Mouse (Mus musculus) brain, embryonic 14.5 days (tissue): ENCODE measurements at regions not wholly inside any gene's neighbourhood (a gene's known extent, or its start where the extent isn't known, plus 50 kb on each side); places are given as distances from the start of the nearest gene placed in this dataset.
"Not testable (repeated sequence)": the region's sequence is repeated elsewhere in the genome, so short reads cannot be mapped to it uniquely, and the experiment has no call there.

Experiments
- DNase-seq: peaks from one replicate; pipeline ENCODE4 v3.0.0-alpha.2; 2011; ENCODE audit warnings: low read depth
- CTCF ChIP-seq: fragments of 200-500 bp; IDR thresholded peaks from 2 replicates; pipeline ENCODE4 v1.5.1; 2012; ENCODE audit warnings: inconsistent platforms, mild to moderate bottlenecking, moderate library complexity, borderline replicate concordance; ENCODE audit not compliant: insufficient read depth, insufficient read length; ENCODE audit errors: extremely low read depth
- POLR2A ChIP-seq: fragments of 200-500 bp; IDR thresholded peaks from 2 replicates; pipeline ENCODE4 v1.6.1; 2012; ENCODE audit warnings: mild to moderate bottlenecking, inconsistent platforms, borderline replicate concordance; ENCODE audit not compliant: poor library complexity, insufficient read depth, insufficient read length, severe bottlenecking; ENCODE audit errors: extremely low read depth

DNA sequence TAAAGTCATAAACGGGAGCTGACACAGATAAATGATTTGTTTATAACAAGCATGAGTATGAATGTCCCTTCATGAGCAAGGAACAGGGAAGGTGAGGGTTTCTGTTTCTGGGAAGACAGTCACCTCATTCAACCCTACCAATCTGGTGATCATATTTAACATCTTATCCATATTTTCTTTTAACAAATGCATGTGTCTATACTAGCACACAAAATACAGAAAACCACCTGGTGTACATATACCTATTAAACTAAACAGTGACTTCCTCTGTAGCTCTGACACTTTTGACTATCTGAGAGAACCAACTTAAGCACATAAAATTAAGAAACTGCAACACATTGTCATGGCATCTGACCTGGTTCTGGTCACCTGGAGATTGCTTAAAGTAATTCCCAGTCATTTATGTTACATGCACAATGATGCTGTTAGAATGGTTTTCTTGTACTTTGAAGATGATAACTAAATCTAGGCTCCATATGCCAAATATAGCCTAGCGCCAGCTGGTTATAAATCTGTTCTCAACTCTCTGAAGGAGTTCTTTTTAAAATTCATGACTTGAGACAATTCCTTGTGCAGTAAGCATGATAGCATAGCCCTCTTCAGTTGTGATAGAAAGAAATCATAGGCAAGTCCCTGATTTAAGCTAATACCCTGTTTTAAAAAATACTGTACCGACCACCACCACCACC lies 1163.6 kb upstream of the Tyrp1 start:
- DNase-seq: peak; percentile 80
- TF ChIP-seq CTCF (no peak), POLR2A (no peak)

DNA sequence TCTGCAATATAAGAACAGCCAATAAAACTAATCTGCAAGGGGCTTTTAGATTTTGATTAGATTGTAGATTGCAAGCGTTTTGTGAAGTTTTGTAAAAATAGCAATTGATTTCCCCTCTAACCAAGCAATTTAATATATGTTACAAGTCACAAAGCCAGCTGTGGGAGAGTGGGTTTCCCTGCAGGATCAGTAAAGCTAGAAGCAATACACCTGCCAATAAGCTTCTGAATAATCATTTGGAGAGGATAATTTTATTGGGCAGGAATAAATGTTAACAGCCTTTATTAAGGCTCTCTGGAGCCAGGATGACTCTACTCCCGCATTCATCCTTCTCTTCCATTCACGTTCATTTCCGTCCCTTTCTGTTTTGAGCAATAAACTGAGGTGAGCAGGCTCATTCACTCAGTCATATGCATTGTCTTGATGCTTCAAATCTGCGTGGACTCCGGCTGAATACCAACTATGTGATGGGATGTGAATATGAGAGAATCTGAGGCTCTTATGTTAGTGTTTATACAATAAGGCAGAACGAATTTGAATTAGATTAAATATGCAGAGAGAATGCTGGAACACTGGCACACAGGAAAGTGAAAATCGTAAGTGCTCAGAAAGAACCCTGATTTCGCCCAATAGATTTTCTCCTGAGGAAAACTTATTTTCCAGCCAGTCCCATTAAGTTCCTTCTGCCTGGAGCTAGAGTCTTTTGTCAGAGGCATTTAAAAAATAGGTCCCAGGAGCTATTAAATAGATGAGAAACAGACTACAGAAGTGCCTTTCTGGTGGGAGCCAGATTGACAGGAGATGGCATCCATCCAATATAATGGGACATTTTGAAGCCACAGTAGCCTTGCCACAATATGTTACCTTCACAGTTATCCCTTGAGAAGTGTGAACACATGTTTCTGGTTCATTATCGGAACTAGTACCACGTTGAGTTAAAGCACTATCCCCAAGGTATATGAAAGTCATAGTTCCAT lies 1138.8 kb upstream of the Tyrp1 start:
- DNase-seq: peak; percentile 74
- TF ChIP-seq POLR2A (no peak), CTCF (no peak)

DNA sequence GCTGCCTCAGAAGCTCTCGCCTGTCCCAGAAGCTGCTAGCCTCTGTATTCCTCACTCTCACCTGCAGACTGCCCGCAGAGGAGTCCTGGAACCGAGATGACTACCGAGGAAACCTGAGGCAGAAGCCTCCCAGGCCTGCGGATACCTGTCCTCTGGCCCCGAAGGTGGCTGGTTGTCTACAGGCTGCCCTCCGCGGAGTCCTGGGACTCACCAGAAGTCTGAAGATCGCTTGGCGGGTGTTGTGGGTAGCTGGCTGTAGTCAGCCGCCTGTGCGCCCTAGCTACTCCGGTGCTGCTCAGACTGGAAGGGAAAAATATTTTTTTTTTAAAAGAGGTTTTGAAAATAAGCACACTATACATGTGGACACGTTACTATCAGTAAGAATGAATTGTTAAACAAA lies 1113.0 kb upstream of the Tyrp1 start:
- not testable (repeated sequence) for DNase-seq

GRCm38 (mm10) chr4:79724103-79724502 lies 1109.8 kb upstream of the Tyrp1 start:
- peak; percentile 25 for DNase-seq
- TF ChIP-seq POLR2A (no peak), CTCF (no peak)

- no peak for TF ChIP-seq POLR2A
- TF ChIP-seq CTCF: no peak
- peak; percentile 69 for DNase-seq
These were observed 1092.9 kb upstream of the Tyrp1 start for GRCm38 (mm10) chr4:79740925-79741560.
